Mouse (Mus musculus) stomach, embryonic 15.5 days (tissue): ENCODE results near the gene Slc25a28. TPM values are rescaled to one million over a fixed set of nuclear protein-coding genes. Genes with fewer than 3 reads are reported as not detected.

Experiments
- microRNA-seq: library from miRNA; unstranded; fragments of <30 nt; microRNA quantifications from one replicate; pipeline ENCODE4, GENCODE M21; 2016
- polyA plus RNA-seq: library from polyadenylated mRNA; unstranded; fragments of >200 nt; fragmentation: Nextera tagmentation; extraction: Ambion mirVana; gene quantifications from 2 replicates; pipeline ENCODE4 v1.2.1, GENCODE M21; 2015

The Slc25a28 gene
- polyA plus RNA-seq, 1 experiment from 2014 or later = 15.9 TPM

Small RNA genes lying within 50 kb of the gene (microRNA-seq; reads per million reads assigned to microRNA genes)
- gene Gm22646 = not detected

Other genes starting within 250 kb of the Slc25a28 start
- gene Cnnm1, start 234.4 kb downstream of the Slc25a28 start, polyA plus RNA-seq = 0.30 and 0.72 TPM in 2 replicates
- gene Got1, start 150.3 kb downstream of the Slc25a28 start, polyA plus RNA-seq = 33.7 and 35.7 TPM in 2 replicates
- gene Nkx2-3, start 62.6 kb downstream of the Slc25a28 start, polyA plus RNA-seq = 26.3 and 31.4 TPM in 2 replicates
- 14.5 and 20.5 TPM in 2 replicates for gene Entpd7, start 14.8 kb upstream of the Slc25a28 start, polyA plus RNA-seq
- 18.3 and 18.7 TPM in 2 replicates for gene Cutc, start 78.1 kb upstream of the Slc25a28 start, polyA plus RNA-seq
- 10.1 and 13.3 TPM in 2 replicates for gene Cox15, start 78.1 kb upstream of the Slc25a28 start, polyA plus RNA-seq
- 2.0 and 5.4 TPM in 2 replicates for gene Abcc2, start 107.3 kb upstream of the Slc25a28 start, polyA plus RNA-seq